Mouse (Mus musculus): ENCODE data around the gene Gm42688. TPM values are rescaled to one million over a fixed set of nuclear protein-coding genes. Genes with fewer than 3 reads are reported as not detected.

The Gm42688 gene
- polyA plus RNA-seq, 1 experiment: 11.9 TPM

- no peak for TF ChIP-seq POLR2A (IDR thresholded peaks at IDR 0.05; ENCODE audit: control insufficient read depth, extremely low read depth, insufficient read depth, low read length, poor library complexity)
- TF ChIP-seq CTCF (IDR thresholded peaks at IDR 0.05; ENCODE audit: borderline replicate concordance, control insufficient read depth, extremely low read depth, insufficient read depth, low read length, poor library complexity): no peak
- Histone ChIP-seq H3K27ac (ENCODE audit: control insufficient read depth, insufficient read depth, low read length) (peak overlapping the region; percentile 70), H3K4me1 (replicated peaks; ENCODE audit: control insufficient read depth, insufficient read depth, low read length) (peaks cover 30% of the 10 kb centered on the region), H3K4me3 (ENCODE audit: control insufficient read depth, insufficient read depth, low read length) (peak overlapping the region; percentile 89), H3K27me3 (ENCODE audit: control insufficient read depth, insufficient read depth, low read length) (no peaks in the 10 kb centered on the region), H3K36me3 (ENCODE audit: control insufficient read depth, insufficient read depth, low read length) (no peaks in the 10 kb centered on the region)
- no peak for DNase-seq
- WGBS: 4% methylated on average over 49 of the region's 52 CpGs
Measured at GRCm38 (mm10) chr6:83121863-83122710, 20.7 kb downstream of the Gm42688 start.

GRCm38 (mm10) chr6:83122961-83123360, 21.5 kb downstream of the Gm42688 start:
- Histone ChIP-seq H3K4me3 (ENCODE audit: control insufficient read depth, insufficient read depth, low read length) (no peak overlapping the region), H3K36me3 (ENCODE audit: control insufficient read depth, insufficient read depth, low read length) (no peaks in the 10 kb centered on the region), H3K4me1 (replicated peaks; ENCODE audit: control insufficient read depth, insufficient read depth, low read length) (peaks cover 30% of the 10 kb centered on the region), H3K27me3 (ENCODE audit: control insufficient read depth, insufficient read depth, low read length) (no peaks in the 10 kb centered on the region), H3K27ac (ENCODE audit: control insufficient read depth, insufficient read depth, low read length) (no peak overlapping the region)
- no peak for TF ChIP-seq POLR2A (IDR thresholded peaks at IDR 0.05; ENCODE audit: control insufficient read depth, extremely low read depth, insufficient read depth, low read length, poor library complexity)
- no peak for DNase-seq
- WGBS: 95% methylated on average over 5 of the region's 5 CpGs

GRCm38 (mm10) chr6:83124851-83125312, 23.5 kb downstream of the Gm42688 start:
- WGBS: under 1% methylated on average over 30 of the region's 30 CpGs
- no peak overlapping the region for H3K27ac ChIP-seq (ENCODE audit: control insufficient read depth, insufficient read depth, low read length)
- H3K4me1 ChIP-seq (replicated peaks; ENCODE audit: control insufficient read depth, insufficient read depth, low read length): peaks cover 21% of the 10 kb centered on the region
- no peaks in the 10 kb centered on the region for H3K27me3 ChIP-seq (ENCODE audit: control insufficient read depth, insufficient read depth, low read length)
- H3K4me3 ChIP-seq (ENCODE audit: control insufficient read depth, insufficient read depth, low read length): peak overlapping the region; percentile 99
- no peaks in the 10 kb centered on the region for H3K36me3 ChIP-seq (ENCODE audit: control insufficient read depth, insufficient read depth, low read length)
- TF ChIP-seq POLR2A (IDR thresholded peaks at IDR 0.05; ENCODE audit: control insufficient read depth, extremely low read depth, insufficient read depth, low read length, poor library complexity) (0 out of 2 replicates have a peak, but pooled peaks have one; percentile 18), CTCF (IDR thresholded peaks at IDR 0.05; ENCODE audit: borderline replicate concordance, control insufficient read depth, extremely low read depth, insufficient read depth, low read length, poor library complexity) (0 out of 2 replicates have a peak, but pooled peaks have one; percentile 40)
- DNase-seq: peak; percentile 90

GRCm38 (mm10) chr6:83125331-83125730, 23.9 kb downstream of the Gm42688 start, which contains the start of gene Ino80b:
Gene Ino80b, minus strand, starts transcription at chr6:83125431.
- no peaks in the 10 kb centered on the region for H3K36me3 ChIP-seq (ENCODE audit: control insufficient read depth, insufficient read depth, low read length)
- TF ChIP-seq POLR2A (IDR thresholded peaks at IDR 0.05; ENCODE audit: control insufficient read depth, extremely low read depth, insufficient read depth, low read length, poor library complexity) (no peak), CTCF (IDR thresholded peaks at IDR 0.05; ENCODE audit: borderline replicate concordance, control insufficient read depth, extremely low read depth, insufficient read depth, low read length, poor library complexity) (no peak)
- no peak for DNase-seq
- H3K27me3 ChIP-seq (ENCODE audit: control insufficient read depth, insufficient read depth, low read length): no peaks in the 10 kb centered on the region
- peaks cover 17% of the 10 kb centered on the region for H3K4me1 ChIP-seq (replicated peaks; ENCODE audit: control insufficient read depth, insufficient read depth, low read length)
- no peak within 1 kb of the TSS for H3K27ac ChIP-seq (ENCODE audit: control insufficient read depth, insufficient read depth, low read length)
- 45% methylated on average over 5 of the region's 5 CpGs for WGBS
- peak within 1 kb of the TSS; percentile 99 for H3K4me3 ChIP-seq (ENCODE audit: control insufficient read depth, insufficient read depth, low read length)

GRCm38 (mm10) chr6:83127419-83127818, 26.0 kb downstream of the Gm42688 start:
- no peak overlapping the region for H3K4me3 ChIP-seq (ENCODE audit: control insufficient read depth, insufficient read depth, low read length)
- H3K27ac ChIP-seq (ENCODE audit: control insufficient read depth, insufficient read depth, low read length): no peak overlapping the region
- no peak for DNase-seq
- peaks cover 9% of the 10 kb centered on the region for H3K4me1 ChIP-seq (replicated peaks; ENCODE audit: control insufficient read depth, insufficient read depth, low read length)
- H3K27me3 ChIP-seq (ENCODE audit: control insufficient read depth, insufficient read depth, low read length): no peaks in the 10 kb centered on the region
- H3K36me3 ChIP-seq (ENCODE audit: control insufficient read depth, insufficient read depth, low read length): no peaks in the 10 kb centered on the region
- 97% methylated on average over 5 of the region's 5 CpGs for whole genome bisulfite sequencing
- TF ChIP-seq CTCF (IDR thresholded peaks at IDR 0.05; ENCODE audit: borderline replicate concordance, control insufficient read depth, extremely low read depth, insufficient read depth, low read length, poor library complexity): no peak
- TF ChIP-seq POLR2A (IDR thresholded peaks at IDR 0.05; ENCODE audit: control insufficient read depth, extremely low read depth, insufficient read depth, low read length, poor library complexity): no peak

GRCm38 (mm10) chr6:83131469-83132034, 30.1 kb downstream of the Gm42688 start:
- Histone ChIP-seq H3K4me1 (replicated peaks; ENCODE audit: control insufficient read depth, insufficient read depth, low read length) (peaks cover 5% of the 10 kb centered on the region; the same call in 1 of the 2 replicates), H3K27ac (ENCODE audit: control insufficient read depth, insufficient read depth, low read length) (no peak overlapping the region), H3K4me3 (ENCODE audit: control insufficient read depth, insufficient read depth, low read length) (no peak overlapping the region), H3K36me3 (ENCODE audit: control insufficient read depth, insufficient read depth, low read length) (no peaks in the 10 kb centered on the region), H3K27me3 (ENCODE audit: control insufficient read depth, insufficient read depth, low read length) (peaks cover 5% of the 10 kb centered on the region)
- WGBS: 74% methylated on average over 6 of the region's 6 CpGs
- TF ChIP-seq CTCF (IDR thresholded peaks at IDR 0.05; ENCODE audit: borderline replicate concordance, control insufficient read depth, extremely low read depth, insufficient read depth, low read length, poor library complexity): no peak
- TF ChIP-seq POLR2A (IDR thresholded peaks at IDR 0.05; ENCODE audit: control insufficient read depth, extremely low read depth, insufficient read depth, low read length, poor library complexity): no peak
- DNase-seq: no peak

Data from thymus, adult 2 months (tissue).